Mouse (Mus musculus): ENCODE results near the gene Cbx5.

DNA sequence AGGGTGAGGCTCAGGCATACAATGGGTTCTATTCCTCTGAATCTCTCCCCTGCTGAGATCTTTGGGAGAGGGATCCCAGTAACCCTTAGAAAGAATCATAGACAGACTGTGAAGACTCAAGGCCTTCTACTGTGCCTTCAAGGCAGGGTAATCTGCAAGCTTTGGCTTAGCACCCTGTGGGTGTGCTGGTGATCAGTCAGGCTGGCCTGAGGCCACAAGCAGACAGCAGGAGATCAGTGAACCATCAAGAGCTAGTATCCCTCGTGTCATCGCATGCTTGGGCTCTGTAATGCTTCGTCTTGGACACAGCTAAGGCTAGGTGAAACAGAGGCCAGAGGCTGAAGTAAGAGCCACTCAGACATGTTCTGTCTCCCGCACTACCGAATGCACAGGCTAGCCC is 66.4 kb downstream of the Cbx5 start:
- no peak for TF ChIP-seq CTCF (conservative IDR thresholded peaks at IDR 0.05 in 1 of 2, IDR thresholded peaks at IDR 0.05 in 1 of 2; ENCODE audit: low read depth in 2 of 2, low read length in 2 of 2)
- TF ChIP-seq EP300 (IDR thresholded peaks at IDR 0.05; ENCODE audit: low read length) = no peak
- TF ChIP-seq UBTF (IDR thresholded peaks at IDR 0.05; ENCODE audit: low read depth, low read length) = no peak
- no peak for TF ChIP-seq MAX (IDR thresholded peaks at IDR 0.05; ENCODE audit: low read length)
- TF ChIP-seq GABPA (IDR thresholded peaks at IDR 0.05; ENCODE audit: insufficient replicate concordance, low read depth, low read length) = no peak
- no peak for TF ChIP-seq CHD1 (IDR thresholded peaks at IDR 0.05; ENCODE audit: low read depth, low read length)
- TF ChIP-seq ZMIZ1 (IDR thresholded peaks at IDR 0.05; ENCODE audit: low read depth, low read length) = no peak
- no peak for TF ChIP-seq MAFK (IDR thresholded peaks at IDR 0.05; ENCODE audit: insufficient replicate concordance, low read length)
- TF ChIP-seq SMC3 (IDR thresholded peaks at IDR 0.05; ENCODE audit: low read depth, low read length) = no peak
- no peak for TF ChIP-seq HCFC1 (IDR thresholded peaks at IDR 0.05; ENCODE audit: low read depth, low read length)
- no peak for TF ChIP-seq POLR2A (IDR thresholded peaks at IDR 0.05; ENCODE audit: low read depth, low read length)
- no peak for TF ChIP-seq POLR2AphosphoS2 (IDR thresholded peaks at IDR 0.05; ENCODE audit: low read depth, low read length)
- TF ChIP-seq RCOR1 (conservative IDR thresholded peaks at IDR 0.05; ENCODE audit: low read depth, low read length) = no peak
- TF ChIP-seq BHLHE40 (IDR thresholded peaks at IDR 0.05; ENCODE audit: low read depth, low read length) = no peak

All from CH12.LX (cell line).